Mouse (Mus musculus): Measurements from ENCODE around the gene Fkbp8. TPM values are rescaled to one million over a fixed set of nuclear protein-coding genes. Genes with fewer than 3 reads are reported as not detected.

Gene Fkbp8
- polyA plus RNA-seq, 1 experiment from 2014 or later, result 243 TPM

DNA sequence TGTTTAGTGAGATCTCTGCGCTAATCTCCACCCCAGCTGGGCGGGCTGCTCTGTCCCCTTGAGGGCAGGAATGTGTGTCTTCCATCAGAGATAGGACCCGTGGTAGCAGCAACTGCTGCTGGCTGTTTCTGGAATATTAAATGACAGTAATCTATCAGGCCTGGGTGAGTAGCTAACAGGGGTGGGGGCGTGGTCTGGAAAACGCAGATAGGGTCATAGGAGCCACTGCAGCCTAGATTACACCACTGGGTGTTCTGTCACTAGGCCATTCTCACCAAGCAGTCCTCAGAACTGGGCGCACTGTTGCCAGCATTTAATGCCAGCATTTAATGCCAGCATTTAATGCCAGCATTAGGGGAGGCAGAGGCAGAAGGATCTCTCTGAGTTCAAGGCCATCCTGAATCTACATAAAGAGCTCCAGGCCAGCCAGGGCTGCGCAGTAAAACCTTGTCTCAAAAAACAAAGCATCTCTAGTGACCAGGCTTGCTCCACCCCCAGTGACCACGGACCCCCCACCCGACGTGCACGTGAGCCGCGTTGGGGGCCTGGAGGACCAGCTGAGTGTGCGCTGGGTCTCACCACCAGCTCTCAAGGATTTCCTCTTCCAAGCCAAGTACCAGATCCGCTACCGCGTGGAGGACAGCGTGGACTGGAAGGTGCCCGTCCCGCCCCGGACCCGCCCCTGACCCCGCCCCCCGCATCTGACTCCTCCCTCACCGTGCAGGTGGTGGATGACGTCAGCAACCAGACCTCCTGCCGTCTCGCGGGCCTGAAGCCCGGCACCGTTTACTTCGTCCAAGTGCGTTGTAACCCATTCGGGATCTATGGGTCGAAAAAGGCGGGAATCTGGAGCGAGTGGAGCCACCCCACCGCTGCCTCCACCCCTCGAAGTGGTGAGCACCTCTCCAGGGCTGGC lies 26.9 kb upstream of the Fkbp8 start:
- ATAC-seq (ENCODE audit: low FRiP score), result no peak
- H3K4me1 ChIP-seq (replicated peaks; ENCODE audit: control insufficient read depth, insufficient read depth, low read length), result peaks cover 6% of the 10 kb centered on the region

DNA sequence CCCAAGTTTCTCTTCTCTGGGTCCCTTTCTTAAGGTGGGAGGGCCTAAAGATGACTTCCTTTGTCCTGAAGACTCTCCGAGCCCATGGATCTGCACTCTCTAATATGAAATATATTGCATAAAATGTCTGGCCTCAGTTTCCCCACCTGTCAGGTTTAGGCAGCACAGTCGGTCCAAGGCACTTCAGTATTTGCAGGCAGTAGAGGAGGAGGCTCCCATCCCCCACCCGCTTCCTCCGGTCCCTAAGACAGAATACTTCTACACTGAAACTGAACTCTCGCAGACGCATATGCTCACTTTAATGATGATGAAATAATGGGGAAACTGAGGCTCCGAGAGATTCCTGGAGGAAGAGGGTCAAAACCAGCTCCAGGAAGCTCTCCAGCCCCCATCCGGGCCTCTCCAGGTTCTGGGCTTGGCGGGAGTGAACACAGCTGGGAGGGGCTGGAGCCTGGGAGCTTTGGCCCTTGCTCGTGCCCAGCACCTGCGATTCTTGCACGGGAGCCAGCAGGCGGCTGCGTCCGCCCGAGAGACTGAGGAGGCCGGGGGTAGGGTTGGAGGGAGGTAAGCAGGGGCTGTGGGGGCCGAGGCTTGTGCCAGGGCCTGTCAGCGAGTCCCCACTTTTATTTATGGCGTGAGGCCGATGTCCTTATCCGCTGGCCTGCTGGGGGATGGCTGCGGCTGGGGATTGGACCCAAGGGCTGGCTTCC lies 25.5 kb upstream of the Fkbp8 start:
- no peaks in the 10 kb centered on the region for H3K9me3 ChIP-seq (ENCODE audit: control insufficient read depth, low read length)
- no peak overlapping the region for H3K27ac ChIP-seq (ENCODE audit: low read depth, low read length)
- no peak overlapping the region for H3K4me3 ChIP-seq (ENCODE audit: low read depth, low read length)
- 13% methylated on average over 23 of the region's 23 CpGs for WGBS
- DNase-seq (ENCODE audit: low spot score), result no peak
- no peak overlapping the region for H3K9ac ChIP-seq (ENCODE audit: low read depth, low read length)
- H3K36me3 ChIP-seq (ENCODE audit: control insufficient read depth, insufficient read depth, low read length), result peaks cover 2% of the 10 kb centered on the region; the same call in 1 of the 2 replicates
- ATAC-seq (ENCODE audit: low FRiP score), result no peak
- peaks cover 65% of the 10 kb centered on the region for H3K27me3 ChIP-seq (ENCODE audit: control insufficient read depth, insufficient read depth, low read length)
- H3K4me1 ChIP-seq (replicated peaks; ENCODE audit: control insufficient read depth, insufficient read depth, low read length), result peaks cover 9% of the 10 kb centered on the region
- H3K4me2 ChIP-seq (replicated peaks; ENCODE audit: low read depth, low read length), result no peak overlapping the region

More for the DNA sequence above, 26.9 kb upstream of the Fkbp8 start:
- no peak overlapping the region for H3K27ac ChIP-seq (ENCODE audit: low read depth, low read length)
- no peak overlapping the region for H3K4me3 ChIP-seq (ENCODE audit: low read depth, low read length)
- WGBS, result 6% methylated on average over 39 of the region's 39 CpGs
- DNase-seq (ENCODE audit: low spot score), result no peak
- peaks cover 78% of the 10 kb centered on the region for H3K27me3 ChIP-seq (ENCODE audit: control insufficient read depth, insufficient read depth, low read length)
- no peak overlapping the region; the same call in 1 of the 2 replicates for H3K4me2 ChIP-seq (replicated peaks; ENCODE audit: low read depth, low read length)
- no peaks in the 10 kb centered on the region for H3K9me3 ChIP-seq (ENCODE audit: control insufficient read depth, low read length)
- peaks cover 2% of the 10 kb centered on the region; the same call in 1 of the 2 replicates for H3K36me3 ChIP-seq (ENCODE audit: control insufficient read depth, insufficient read depth, low read length)
- no peak overlapping the region for H3K9ac ChIP-seq (ENCODE audit: low read depth, low read length)

- WGBS, result 31% methylated on average over 12 of the region's 12 CpGs
- peaks cover 59% of the 10 kb centered on the region for H3K27me3 ChIP-seq (ENCODE audit: control insufficient read depth, insufficient read depth, low read length)
- no peaks in the 10 kb centered on the region for H3K9me3 ChIP-seq (ENCODE audit: control insufficient read depth, low read length)
- no peak overlapping the region for H3K9ac ChIP-seq (ENCODE audit: low read depth, low read length)
- no peak overlapping the region for H3K4me3 ChIP-seq (ENCODE audit: low read depth, low read length)
- H3K4me1 ChIP-seq (replicated peaks; ENCODE audit: control insufficient read depth, insufficient read depth, low read length), result peaks cover 9% of the 10 kb centered on the region
- peaks cover 4% of the 10 kb centered on the region; the same call in 1 of the 2 replicates for H3K36me3 ChIP-seq (ENCODE audit: control insufficient read depth, insufficient read depth, low read length)
- ATAC-seq (ENCODE audit: low FRiP score) (no peak), DNase-seq (ENCODE audit: low spot score) (no peak)
- no peak overlapping the region for H3K4me2 ChIP-seq (replicated peaks; ENCODE audit: low read depth, low read length)
- H3K27ac ChIP-seq (ENCODE audit: low read depth, low read length), result no peak overlapping the region
Measured at GRCm38 (mm10) chr8:70502540-70502939, 25.0 kb upstream of the Fkbp8 start.

- H3K9me3 ChIP-seq (ENCODE audit: control insufficient read depth, low read length), result no peaks in the 10 kb centered on the region
- no peak overlapping the region for H3K27ac ChIP-seq (ENCODE audit: low read depth, low read length)
- no peak overlapping the region for H3K9ac ChIP-seq (ENCODE audit: low read depth, low read length)
- peaks cover 56% of the 10 kb centered on the region for H3K27me3 ChIP-seq (ENCODE audit: control insufficient read depth, insufficient read depth, low read length)
- WGBS, result 12% methylated on average over 46 of the region's 46 CpGs
- H3K4me1 ChIP-seq (replicated peaks; ENCODE audit: control insufficient read depth, insufficient read depth, low read length), result peaks cover 9% of the 10 kb centered on the region
- DNase-seq (ENCODE audit: low spot score) (peak; percentile 87), ATAC-seq (ENCODE audit: low FRiP score) (no peak)
- H3K4me2 ChIP-seq (replicated peaks; ENCODE audit: low read depth, low read length), result no peak overlapping the region
- peaks cover 7% of the 10 kb centered on the region for H3K36me3 ChIP-seq (ENCODE audit: control insufficient read depth, insufficient read depth, low read length)
- H3K4me3 ChIP-seq (ENCODE audit: low read depth, low read length), result no peak overlapping the region
Measured at GRCm38 (mm10) chr8:70503062-70503750, 24.3 kb upstream of the Fkbp8 start.

- DNase-seq (ENCODE audit: low spot score), result peak; percentile 33
- H3K9ac ChIP-seq (ENCODE audit: low read depth, low read length), result 0 out of 2 replicates have a peak overlapping the region, but pooled peaks have one; percentile 2
- no peak overlapping the region for H3K4me3 ChIP-seq (ENCODE audit: low read depth, low read length)
- no peak overlapping the region for H3K4me2 ChIP-seq (replicated peaks; ENCODE audit: low read depth, low read length)
- H3K27me3 ChIP-seq (ENCODE audit: control insufficient read depth, insufficient read depth, low read length), result peaks cover 45% of the 10 kb centered on the region
- peaks cover 10% of the 10 kb centered on the region for H3K36me3 ChIP-seq (ENCODE audit: control insufficient read depth, insufficient read depth, low read length)
- H3K27ac ChIP-seq (ENCODE audit: low read depth, low read length), result no peak overlapping the region
- no peak for ATAC-seq (ENCODE audit: low FRiP score)
- H3K9me3 ChIP-seq (ENCODE audit: control insufficient read depth, low read length), result no peaks in the 10 kb centered on the region
- H3K4me1 ChIP-seq (replicated peaks; ENCODE audit: control insufficient read depth, insufficient read depth, low read length), result peaks cover 14% of the 10 kb centered on the region
- 59% methylated on average over 16 of the region's 16 CpGs for WGBS
Measured at GRCm38 (mm10) chr8:70504291-70504716, 23.2 kb upstream of the Fkbp8 start.

DNA sequence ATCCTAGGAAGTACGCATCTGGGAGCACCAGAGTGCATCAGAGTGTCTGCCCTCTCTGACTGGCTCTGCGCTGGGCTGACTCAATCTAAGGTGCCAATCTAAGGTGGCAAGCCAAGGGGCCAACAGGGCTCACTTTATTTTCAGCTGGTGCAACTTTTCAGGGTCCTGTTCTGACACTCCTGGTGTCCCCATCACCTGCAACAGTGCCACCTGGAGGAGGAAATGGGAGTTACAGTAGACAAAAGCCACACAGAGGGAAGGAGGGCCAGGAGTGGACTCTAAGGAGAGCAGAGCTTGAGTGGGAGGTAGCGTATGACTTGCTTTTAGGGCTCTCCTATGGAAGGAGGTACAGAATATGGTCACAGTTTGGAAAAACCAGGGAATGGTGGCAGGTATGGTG lies 22.7 kb upstream of the Fkbp8 start:
- Histone ChIP-seq H3K4me1 (replicated peaks; ENCODE audit: control insufficient read depth, insufficient read depth, low read length) (peaks cover 14% of the 10 kb centered on the region), H3K27me3 (ENCODE audit: control insufficient read depth, insufficient read depth, low read length) (peaks cover 39% of the 10 kb centered on the region), H3K36me3 (ENCODE audit: control insufficient read depth, insufficient read depth, low read length) (peaks cover 10% of the 10 kb centered on the region), H3K9me3 (ENCODE audit: control insufficient read depth, low read length) (no peaks in the 10 kb centered on the region), H3K4me2 (replicated peaks; ENCODE audit: low read depth, low read length) (no peak overlapping the region), H3K4me3 (ENCODE audit: low read depth, low read length) (no peak overlapping the region), H3K9ac (ENCODE audit: low read depth, low read length) (no peak overlapping the region), H3K27ac (ENCODE audit: low read depth, low read length) (no peak overlapping the region)
- 74% methylated on average over 3 of the region's 3 CpGs for WGBS
- ATAC-seq (ENCODE audit: low FRiP score), result no peak
- DNase-seq (ENCODE audit: low spot score), result peak; percentile 89

GRCm38 (mm10) chr8:70505698-70506327 lies 21.7 kb upstream of the Fkbp8 start:
- peak overlapping the region; percentile 75; the same call in 1 of the 2 replicates for H3K27ac ChIP-seq (ENCODE audit: low read depth, low read length)
- peaks cover 14% of the 10 kb centered on the region for H3K4me1 ChIP-seq (replicated peaks; ENCODE audit: control insufficient read depth, insufficient read depth, low read length)

More at GRCm38 (mm10) chr8:70505698-70506327, 21.7 kb upstream of the Fkbp8 start:
- no peak for DNase-seq (ENCODE audit: low spot score)
- ATAC-seq (ENCODE audit: low FRiP score), result peak; percentile 33
- WGBS, result 33% methylated on average over 32 of the region's 32 CpGs
- peak overlapping the region; percentile 75 for H3K4me2 ChIP-seq (replicated peaks; ENCODE audit: low read depth, low read length)
- peak overlapping the region; percentile 55 for H3K4me3 ChIP-seq (ENCODE audit: low read depth, low read length)
- H3K9me3 ChIP-seq (ENCODE audit: control insufficient read depth, low read length), result no peaks in the 10 kb centered on the region
- peaks cover 10% of the 10 kb centered on the region for H3K36me3 ChIP-seq (ENCODE audit: control insufficient read depth, insufficient read depth, low read length)
- H3K9ac ChIP-seq (ENCODE audit: low read depth, low read length), result peak overlapping the region; percentile 74
- peaks cover 29% of the 10 kb centered on the region for H3K27me3 ChIP-seq (ENCODE audit: control insufficient read depth, insufficient read depth, low read length)
